Mouse (Mus musculus): ENCODE results near the gene Reep1.

Gene Reep1

DNA sequence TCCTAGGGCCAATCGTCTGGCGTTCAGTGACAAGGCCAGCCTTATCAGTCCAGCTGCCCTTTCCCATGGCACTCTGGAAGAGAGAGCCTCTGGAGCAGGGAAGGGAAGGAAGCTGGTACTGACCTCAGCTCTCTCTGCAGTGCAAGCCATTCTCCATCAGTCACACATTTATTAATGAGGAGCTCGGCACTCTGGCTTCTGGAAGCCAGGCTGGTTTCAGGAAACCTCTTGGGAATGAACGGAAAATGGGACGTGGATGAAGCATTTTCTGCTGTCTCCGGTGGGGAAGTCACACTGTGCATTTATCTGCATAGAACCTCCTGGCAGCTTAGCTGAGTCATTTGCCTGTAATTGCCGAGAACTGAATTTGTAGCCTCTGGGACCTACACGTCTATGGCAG lies 29.8 kb downstream of the Reep1 start:
- no peak for DNase-seq (ENCODE audit: low spot score in 2 of 2)

DNA sequence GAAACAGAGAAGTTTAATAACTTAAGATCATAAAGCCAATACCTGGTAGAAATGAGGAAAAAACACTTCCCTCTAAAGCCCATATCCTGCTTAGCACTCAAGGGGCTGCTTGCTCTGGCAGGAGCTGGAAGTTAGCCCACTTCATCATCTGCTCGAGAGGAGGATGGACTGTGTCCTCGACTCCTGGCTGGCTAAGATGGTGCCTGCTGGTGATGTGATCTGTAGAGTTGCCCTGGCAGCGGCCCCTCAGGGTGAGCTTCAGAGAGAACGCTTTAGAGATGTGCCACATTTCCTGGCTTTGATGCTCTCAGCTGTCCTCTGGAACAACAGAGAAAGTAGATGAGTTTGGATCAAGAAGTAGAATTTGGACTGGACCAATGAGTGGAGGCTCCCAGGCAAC lies 31.2 kb downstream of the Reep1 start:
- DNase-seq (ENCODE audit: low spot score in 2 of 2) = peak in 1 of 2 experiments; percentile 35

- no peak for DNase-seq (ENCODE audit: low spot score in 2 of 2)
These were observed 33.6 kb downstream of the Reep1 start for GRCm38 (mm10) chr6:71740921-71741320.

DNA sequence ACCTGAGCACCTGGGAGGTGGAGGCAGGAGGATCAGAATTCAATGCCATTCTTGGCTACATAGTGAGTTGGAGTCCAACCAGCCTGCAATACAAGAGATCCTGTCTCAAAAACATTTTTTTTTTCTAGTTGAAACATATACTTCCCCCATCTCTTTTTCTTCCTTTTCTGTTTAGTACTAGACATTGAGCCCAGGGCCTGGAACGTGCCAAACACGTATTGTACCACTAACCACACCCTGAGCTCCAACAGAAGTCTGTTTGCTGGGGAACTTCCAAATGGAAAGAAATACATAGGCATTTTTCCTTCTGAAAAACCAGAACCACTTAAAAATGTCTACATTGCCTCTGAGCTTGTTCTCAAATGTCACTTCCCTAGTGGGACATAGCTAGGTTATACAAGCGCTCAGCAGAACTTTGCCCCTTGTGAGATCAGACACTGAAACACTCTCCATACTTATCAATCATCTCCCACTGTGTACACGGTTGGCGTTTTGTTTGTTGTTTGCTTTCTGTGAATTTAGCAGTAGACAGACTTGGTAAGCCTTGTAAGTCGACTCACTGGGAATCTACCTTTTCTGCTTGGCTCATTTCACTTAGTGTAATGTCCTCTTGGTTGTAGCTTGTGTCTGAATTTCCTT lies 34.8 kb downstream of the Reep1 start:
- no peak for DNase-seq (ENCODE audit: low spot score in 2 of 2)

GRCm38 (mm10) chr6:71744934-71745333 lies 37.6 kb downstream of the Reep1 start:
- no peak for DNase-seq (ENCODE audit: low spot score in 2 of 2)

- no peak for DNase-seq (ENCODE audit: low spot score in 2 of 2)
These were observed 38.3 kb downstream of the Reep1 start for GRCm38 (mm10) chr6:71745482-71746234.

DNA sequence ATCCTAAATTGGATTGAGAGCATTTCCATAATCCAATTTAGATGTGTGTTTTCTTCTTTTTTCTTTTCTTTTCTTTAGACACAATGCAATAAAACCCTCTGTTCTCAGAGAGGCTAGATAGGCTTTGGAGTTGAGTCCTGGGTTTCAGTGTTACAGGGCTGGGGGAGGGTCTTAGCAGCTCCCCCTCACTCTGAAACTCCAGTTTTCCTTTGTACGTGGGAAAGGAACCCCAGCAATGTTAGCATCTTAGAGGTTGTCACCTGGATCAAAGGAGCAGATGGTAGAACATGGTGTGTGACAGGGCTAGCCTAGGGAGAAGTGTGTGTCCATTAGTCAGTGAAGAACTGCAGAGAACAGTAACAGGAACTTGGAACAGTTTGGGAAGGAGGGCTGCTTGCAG lies 38.9 kb downstream of the Reep1 start:
- no peak for DNase-seq (ENCODE audit: low spot score in 2 of 2)

DNA sequence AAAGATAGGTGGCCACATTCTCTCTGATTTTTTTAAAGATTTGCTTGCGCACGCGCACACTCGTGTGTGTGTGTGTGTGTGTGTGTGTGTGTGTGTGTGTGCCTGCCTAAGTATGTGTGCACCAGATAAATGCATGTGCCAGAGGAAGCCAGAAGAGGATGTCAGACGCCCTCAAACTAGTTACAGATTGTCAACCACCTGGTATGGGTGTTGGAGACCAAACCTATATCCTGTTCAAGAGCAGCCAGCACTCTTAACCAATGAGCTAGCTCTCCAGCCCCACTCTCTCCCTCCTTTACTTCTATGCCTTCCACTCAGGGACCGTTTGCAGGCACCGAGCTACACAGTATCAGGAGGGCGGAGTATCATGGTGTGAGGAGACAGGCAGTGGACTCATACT lies 39.5 kb downstream of the Reep1 start:
- peak; percentile 51 to 59 for DNase-seq (ENCODE audit: low spot score in 2 of 2)

DNA sequence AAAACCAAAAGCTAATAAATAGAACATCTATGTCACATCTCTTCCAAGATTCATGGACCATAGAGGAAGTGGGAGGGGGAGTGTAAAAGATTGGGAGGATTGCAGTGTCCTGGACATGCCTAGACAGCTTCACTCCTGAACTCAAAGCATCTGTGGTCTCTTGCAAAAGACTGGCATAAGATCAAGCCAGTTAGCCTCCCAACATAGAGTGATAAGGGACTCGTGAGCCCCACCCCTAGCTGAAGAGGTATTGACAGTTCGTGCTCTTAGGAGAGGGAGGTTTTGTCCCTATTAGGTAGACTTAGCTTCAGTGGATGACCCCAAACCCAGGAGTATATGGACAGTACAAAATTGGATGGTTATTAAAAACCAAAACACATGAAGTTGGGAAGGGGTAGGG lies 44.2 kb downstream of the Reep1 start:
- no peak for DNase-seq (ENCODE audit: low spot score in 2 of 2)

DNA sequence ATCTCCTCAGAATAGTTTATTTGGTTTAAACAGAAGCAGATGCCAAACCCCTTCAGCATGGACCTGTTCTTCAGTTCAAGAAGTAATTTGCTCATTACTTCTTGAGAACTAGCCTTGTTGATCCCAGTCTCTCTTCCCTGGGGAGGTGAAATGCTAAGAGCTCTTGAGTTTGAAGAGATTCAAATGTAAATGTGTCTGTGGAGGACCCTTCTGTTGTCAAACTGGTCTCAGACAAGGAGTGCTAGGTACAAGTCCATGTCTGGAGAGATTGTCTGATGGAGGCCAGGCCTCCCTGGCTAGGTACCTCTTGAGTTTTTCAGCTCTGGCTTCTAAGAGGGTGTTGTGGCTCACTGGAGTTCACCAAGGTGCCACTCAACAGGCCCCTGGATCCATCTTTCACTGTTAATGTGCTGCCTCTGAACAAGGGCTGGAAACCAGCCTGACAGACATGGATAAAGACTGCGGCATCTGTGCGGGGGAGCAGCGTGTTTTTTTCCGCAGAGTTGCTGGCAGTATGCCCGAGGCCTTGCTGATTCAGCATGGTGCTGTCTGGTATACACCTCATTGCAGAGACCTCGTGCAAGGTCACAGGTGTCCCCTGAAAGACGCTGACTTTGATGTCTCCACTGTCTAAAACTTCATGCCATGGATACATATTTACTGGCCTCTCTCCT lies 45.6 kb downstream of the Reep1 start:
- DNase-seq (ENCODE audit: low spot score in 2 of 2) = no peak

- peak; percentile 86 to 93 for DNase-seq (ENCODE audit: low spot score in 2 of 2)
These were observed 49.9 kb downstream of the Reep1 start for GRCm38 (mm10) chr6:71757039-71757894.

- no peak for DNase-seq (ENCODE audit: low spot score in 2 of 2)
These were observed 51.4 kb downstream of the Reep1 start for GRCm38 (mm10) chr6:71758780-71759179.

- peak in 1 of 2 experiments; percentile 44 for DNase-seq (ENCODE audit: low spot score in 2 of 2)
These were observed 52.7 kb downstream of the Reep1 start for GRCm38 (mm10) chr6:71760073-71760472.

GRCm38 (mm10) chr6:71767761-71768160 lies 60.4 kb downstream of the Reep1 start:
- DNase-seq (ENCODE audit: low spot score in 2 of 2) = no peak

DNA sequence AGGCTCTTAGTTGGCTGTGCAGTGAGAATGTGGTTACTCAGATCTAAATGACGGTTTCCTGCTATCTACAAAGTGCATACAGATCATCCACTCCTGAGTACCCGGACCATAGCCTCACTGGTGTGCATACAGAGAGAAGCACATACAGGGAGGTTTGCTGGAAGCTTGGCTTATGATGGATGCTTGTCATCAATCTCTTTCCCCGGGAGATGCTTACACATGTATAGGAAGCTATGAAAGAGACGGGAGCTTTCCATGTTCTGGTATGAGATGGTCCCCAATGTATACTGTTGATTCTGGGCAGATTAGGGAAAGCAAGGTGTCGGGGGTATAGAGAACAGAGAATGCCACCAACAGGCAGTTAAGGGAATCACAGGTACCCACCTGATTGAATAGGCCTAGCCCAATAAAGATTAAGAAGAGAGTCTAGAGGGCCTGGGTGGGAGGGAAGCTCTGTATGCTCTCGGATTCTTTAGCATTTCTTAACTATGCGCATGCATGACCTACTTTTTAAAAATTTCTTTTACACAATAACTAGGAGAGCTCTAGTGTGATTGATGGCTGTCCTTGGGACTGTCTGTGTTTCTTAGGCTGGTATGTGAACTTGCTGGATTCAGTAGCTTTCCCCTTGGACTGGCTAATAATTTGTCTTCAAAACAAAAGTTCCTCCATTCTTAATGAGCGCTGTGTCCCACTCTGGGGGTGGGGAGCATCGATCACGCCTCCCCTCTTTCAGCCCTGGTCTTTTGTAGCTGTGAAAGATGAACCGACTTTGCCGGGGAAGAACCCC lies 62.7 kb downstream of the Reep1 start:
- DNase-seq (ENCODE audit: low spot score in 2 of 2) = peak; percentile 26 to 44

GRCm38 (mm10) chr6:71770856-71771255 lies 63.5 kb downstream of the Reep1 start:
- no peak for DNase-seq (ENCODE audit: low spot score in 2 of 2)

- no peak for DNase-seq (ENCODE audit: low spot score in 2 of 2)
These were observed 63.9 kb downstream of the Reep1 start for GRCm38 (mm10) chr6:71771282-71771681.

DNA sequence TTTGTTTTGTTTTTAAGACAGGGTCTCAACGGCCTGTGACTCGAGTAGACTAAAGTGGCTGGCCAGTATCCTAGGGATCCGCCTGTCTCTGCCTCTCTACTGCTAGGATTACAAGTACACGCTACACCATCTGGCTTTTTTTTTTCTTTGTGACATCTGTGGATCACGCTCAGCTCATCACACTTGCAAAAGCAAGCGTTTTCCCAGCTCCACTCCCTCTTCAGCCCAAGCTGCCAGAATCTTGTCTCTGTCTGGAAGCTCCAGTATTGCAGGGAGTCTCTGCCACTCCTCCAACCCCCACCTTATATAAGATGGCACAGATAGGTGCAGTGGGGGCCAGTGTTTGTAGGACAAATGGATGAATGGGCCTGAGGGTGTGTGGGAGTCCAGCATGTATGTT lies 64.8 kb downstream of the Reep1 start:
- no peak for DNase-seq (ENCODE audit: low spot score in 2 of 2)

GRCm38 (mm10) chr6:71772636-71773208 lies 65.4 kb downstream of the Reep1 start:
- no peak for DNase-seq (ENCODE audit: low spot score in 2 of 2)

- DNase-seq (ENCODE audit: low spot score in 2 of 2) = no peak
These were observed 70.7 kb downstream of the Reep1 start for GRCm38 (mm10) chr6:71778016-71778415.

- DNase-seq (ENCODE audit: low spot score in 2 of 2) = no peak
These were observed 72.5 kb downstream of the Reep1 start for GRCm38 (mm10) chr6:71779831-71780230.
